Mouse (Mus musculus) bone marrow macrophage, adult 2 months (primary cell): ENCODE results near the gene Cel. TPM values are rescaled to one million over a fixed set of nuclear protein-coding genes. Genes with fewer than 3 reads are reported as not detected.

Experiments
- H3K27ac ChIP-seq: 2 replicates; pipeline ENCODE4 v1.5.1; 2012; ENCODE audit warnings: low read depth, low read length; ENCODE audit not compliant: insufficient read depth
- H3K4me1 ChIP-seq: 2 replicates; pipeline ENCODE4 v1.6.1; 2012; ENCODE audit warnings: low read length; ENCODE audit not compliant: control insufficient read depth, insufficient read depth
- H3K4me3 ChIP-seq: 2 replicates; pipeline ENCODE4 v1.5.1; 2012; ENCODE audit warnings: mild to moderate bottlenecking, low read length, moderate library complexity; ENCODE audit not compliant: insufficient read depth
- CTCF ChIP-seq: IDR thresholded peaks from 2 replicates; pipeline ENCODE4 v1.5.1; 2012; ENCODE audit warnings: low read depth, mild to moderate bottlenecking, low read length, moderate library complexity
- POLR2A ChIP-seq: IDR thresholded peaks from 2 replicates; pipeline ENCODE4 v1.6.1; 2012; ENCODE audit warnings: mild to moderate bottlenecking, low read depth, low read length, borderline replicate concordance
- polyA plus RNA-seq: library from polyadenylated mRNA; stranded (reverse); fragments of >200 nt; gene quantifications from 2 replicates; pipeline ENCODE4 v1.2.4, GENCODE M21; 2012; ENCODE audit not compliant: missing spikeins, insufficient read depth, insufficient read length

Cel gene
- polyA plus RNA-seq, 1 experiment = not detected

DNA sequence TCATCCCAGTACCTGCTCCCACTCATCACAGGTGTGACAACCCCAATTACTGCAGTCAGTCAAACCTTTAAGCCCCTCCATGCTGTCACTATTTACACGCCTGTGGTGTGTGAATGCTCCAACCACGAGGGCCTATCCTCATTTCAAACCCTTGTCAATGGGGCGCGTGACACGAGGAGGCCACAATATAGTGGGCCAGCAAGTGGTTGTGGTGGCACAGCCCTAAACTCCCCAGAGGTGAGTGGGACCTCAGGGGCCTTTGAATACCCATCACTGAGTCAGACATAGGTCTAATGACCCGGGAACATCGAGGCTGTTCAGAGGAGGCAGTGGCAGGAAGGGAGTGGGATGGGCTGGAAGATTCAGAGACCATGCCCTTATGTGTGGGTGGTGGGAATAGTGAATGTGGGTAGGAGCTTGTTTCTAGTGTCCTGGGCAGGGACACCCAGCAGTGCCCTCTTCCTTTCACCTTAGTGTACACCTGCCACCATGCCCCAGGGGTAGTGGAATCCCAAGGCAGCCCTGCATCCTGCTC lies 29.2 kb downstream of the Cel start:
- H3K27ac ChIP-seq = peak overlapping the region; percentile 28; the same call in 1 of the 2 replicates
- H3K4me3 ChIP-seq = peak overlapping the region; percentile 61
- TF ChIP-seq CTCF (no peak), POLR2A (no peak)
- H3K4me1 ChIP-seq = peaks cover 55% of the 10 kb centered on the region

DNA sequence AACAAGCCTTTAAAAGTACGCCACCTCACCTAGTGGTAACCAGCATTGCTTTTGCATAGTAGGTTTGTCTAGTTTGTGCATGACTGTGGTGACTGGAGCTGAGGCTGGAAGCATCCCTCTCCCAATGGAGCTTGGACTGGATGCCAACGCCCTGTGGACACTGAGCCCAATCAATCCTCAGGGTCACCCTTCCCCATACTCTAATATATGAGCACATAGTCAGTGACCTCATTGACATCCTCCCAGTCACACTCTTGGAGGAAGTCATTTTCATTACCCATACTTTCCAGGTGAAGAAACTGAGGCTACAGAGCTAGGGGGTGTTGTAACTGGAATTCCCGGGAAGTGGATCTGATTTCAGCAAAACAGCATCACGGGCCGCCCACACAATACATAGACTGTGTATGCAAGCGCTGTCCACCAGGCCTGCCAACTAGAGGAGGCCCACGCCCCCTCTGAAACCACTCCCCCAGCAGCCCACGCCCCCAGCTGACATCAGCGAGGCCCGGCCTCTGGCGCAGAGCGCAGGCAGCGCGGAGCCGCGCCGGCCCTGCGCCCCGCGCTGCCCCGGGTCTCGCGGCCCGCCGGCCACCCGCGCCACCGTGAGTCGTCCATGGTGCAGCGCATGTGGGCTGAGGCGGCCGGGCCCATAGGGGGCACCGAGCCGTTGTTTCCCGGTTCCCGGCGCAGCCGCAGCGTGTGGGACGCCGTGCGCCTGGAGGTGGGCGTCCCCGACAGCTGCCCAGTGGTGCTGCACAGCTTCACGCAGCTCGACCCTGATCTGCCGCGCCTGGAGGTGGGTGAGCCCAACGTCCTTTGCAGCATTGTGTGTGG lies 30.0 kb downstream of the Cel start:
- peaks cover 48% of the 10 kb centered on the region for H3K4me1 ChIP-seq
- peak overlapping the region; percentile 28 for H3K27ac ChIP-seq
- TF ChIP-seq POLR2A (no peak; the same call in 1 of the 2 replicates), CTCF (no peak)

DNA sequence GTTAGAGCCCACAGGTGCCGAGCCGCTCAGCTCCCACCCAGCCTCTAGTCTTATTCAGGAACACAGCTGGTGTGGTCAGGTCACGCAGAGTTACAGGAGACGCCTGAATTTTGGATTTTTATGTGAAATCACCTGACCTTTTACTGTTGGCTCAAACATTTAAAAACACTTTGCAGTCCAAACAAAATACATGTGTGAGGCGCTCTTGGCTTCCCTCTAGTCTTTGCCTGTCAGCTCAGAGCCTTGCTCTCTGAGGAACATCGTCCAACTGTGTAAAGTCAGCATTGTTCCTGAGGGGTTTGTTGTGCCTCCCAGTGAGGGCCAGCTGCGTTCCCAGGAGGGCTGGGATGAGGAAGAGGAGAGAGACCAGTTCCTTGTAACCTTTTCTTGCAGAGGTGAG lies 32.9 kb downstream of the Cel start:
- TF ChIP-seq POLR2A (no peak), CTCF (no peak)
- no peak overlapping the region for H3K4me3 ChIP-seq
- H3K27ac ChIP-seq = no peak overlapping the region
- peaks cover 37% of the 10 kb centered on the region for H3K4me1 ChIP-seq

More for the DNA sequence above, 30.0 kb downstream of the Cel start:
- peak overlapping the region; percentile 61 for H3K4me3 ChIP-seq

DNA sequence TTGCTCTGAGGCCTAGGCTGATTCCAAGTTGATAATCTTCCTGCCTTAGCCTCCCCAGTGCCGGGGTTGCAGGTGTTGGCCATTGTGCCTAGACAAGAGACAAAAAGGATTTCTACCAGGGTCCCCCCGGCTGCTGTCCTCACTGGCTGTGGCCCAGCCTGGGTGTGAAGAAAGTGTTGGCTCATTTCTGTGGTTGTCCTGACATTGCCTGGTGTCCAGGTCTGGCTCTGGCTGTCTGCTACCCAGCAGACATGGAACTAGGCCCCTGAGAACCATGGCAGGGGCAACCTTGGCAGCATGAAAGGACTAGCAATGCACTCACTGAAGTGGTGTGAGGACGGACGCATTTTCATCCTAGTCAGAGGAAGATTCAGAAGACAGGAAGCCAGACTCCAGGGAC lies 33.3 kb downstream of the Cel start:
- H3K27ac ChIP-seq = no peak overlapping the region
- no peak overlapping the region for H3K4me3 ChIP-seq
- peaks cover 37% of the 10 kb centered on the region for H3K4me1 ChIP-seq
- TF ChIP-seq CTCF = no peak
- TF ChIP-seq POLR2A = no peak

DNA sequence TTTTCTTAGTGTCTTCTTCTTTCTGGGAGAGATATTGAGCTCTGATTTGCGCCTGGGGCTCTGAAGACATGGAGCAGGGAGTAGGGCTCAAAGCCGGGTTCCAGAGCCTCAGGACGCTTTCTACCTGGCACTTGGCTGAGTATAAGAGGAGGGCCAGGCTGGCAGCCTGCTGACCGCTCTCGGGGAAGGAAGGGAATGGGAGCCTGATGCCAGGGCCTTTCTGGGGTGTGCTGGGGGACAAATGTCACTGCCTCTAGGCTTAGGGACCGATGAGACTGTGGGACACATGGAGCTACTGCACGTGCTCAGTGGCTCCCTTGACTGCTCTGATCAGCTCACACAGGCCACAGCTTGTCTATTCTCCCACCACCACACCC lies 34.9 kb downstream of the Cel start:
- no peak overlapping the region for H3K27ac ChIP-seq
- peaks cover 48% of the 10 kb centered on the region for H3K4me1 ChIP-seq
- TF ChIP-seq CTCF = no peak
- no peak for TF ChIP-seq POLR2A
- H3K4me3 ChIP-seq = no peak overlapping the region

DNA sequence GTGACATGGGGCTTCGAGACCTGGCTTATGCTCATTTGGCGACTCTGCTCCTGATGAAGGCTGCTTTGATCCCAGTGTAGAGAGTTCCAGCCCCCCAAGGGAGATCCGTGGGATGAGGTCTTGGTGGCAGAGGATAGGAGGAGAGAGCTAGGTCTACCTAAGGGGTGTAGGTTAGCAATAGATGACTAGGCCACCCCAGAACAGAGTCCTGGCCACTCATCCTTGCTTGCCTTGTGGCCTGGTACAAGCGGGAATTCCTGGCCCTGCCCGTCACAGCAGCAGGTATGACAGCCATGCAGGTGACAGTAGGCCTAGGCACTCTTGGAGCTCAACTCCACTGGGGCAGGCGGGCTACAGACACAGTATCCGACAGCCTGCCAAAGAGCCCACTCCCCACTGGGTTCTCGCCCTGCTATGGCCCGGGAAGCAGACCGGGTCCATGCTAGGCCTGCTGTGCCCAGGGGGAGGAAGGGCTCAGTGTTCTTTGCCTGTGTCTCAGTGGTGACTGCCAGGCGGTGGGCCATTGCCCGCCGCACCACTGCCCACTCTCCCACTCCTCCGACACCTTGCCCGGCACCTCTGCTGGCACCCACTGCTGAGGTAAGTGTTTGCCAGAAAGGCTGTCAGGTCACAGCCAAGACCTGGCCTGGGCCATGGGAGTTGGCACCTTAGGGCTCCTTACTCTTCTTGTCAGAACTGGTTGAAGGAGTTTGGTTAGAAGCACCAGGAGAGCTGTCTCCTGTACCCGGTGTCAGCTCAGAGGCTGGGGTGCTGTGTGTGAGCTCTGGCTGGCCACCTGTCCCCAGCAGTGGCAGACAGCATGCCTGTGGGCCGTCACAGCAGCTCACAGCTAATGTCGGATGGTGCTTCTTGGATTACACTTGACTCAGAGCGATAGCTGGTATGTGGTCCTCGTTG lies 35.5 kb downstream of the Cel start:
- no peak for TF ChIP-seq CTCF
- TF ChIP-seq POLR2A = no peak
- H3K27ac ChIP-seq = no peak overlapping the region
- peaks cover 48% of the 10 kb centered on the region for H3K4me1 ChIP-seq
- H3K4me3 ChIP-seq = no peak overlapping the region

DNA sequence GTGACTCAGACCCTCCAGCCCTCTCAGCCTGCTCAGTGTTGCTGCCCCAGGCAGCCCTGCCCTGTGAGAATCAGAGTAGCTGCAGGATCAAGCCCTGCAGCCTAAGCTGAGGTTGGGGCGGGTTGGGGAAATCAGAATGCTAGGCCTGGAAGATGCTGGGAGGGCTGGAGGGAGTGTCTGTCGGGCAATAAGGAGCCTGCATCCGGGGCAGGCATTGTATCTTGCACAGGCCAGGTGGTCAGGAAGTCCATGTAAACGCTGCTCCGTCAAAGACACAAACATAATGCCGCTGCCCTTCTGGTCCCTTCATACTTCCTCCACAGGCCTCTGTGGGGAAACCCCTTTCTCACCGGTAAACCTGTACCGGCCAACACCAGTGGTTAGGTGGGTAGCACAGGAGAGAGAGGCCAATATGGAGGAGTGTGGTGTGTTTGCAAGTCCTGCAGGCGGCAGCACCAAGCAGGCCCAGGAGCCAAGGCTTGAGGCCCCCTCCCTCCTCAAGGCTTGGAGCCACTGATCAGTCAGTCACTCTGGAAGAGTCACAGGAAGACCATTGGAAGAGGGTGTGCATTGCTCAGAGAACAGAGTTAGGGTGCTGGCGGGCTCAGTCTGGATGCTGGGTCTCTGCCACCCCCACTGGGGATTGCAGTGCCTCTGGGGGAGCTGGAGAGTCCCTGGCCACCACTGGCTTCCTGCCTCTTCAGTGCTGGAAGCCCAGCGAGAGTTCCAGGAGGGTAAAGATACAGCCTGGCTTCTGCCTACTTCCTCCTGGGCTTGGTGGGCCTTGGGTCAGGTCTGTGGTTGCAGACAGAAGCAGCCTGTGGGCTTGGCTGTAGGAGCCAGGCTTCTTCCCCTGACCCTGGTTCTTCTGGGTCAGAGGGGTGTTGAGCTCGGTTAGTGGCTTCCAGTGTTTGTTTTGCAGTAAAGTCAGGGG lies 37.0 kb downstream of the Cel start:
- H3K4me1 ChIP-seq = peaks cover 52% of the 10 kb centered on the region
- H3K27ac ChIP-seq = peak overlapping the region; percentile 94
- peak overlapping the region; percentile 7; the same call in 1 of the 2 replicates for H3K4me3 ChIP-seq
- TF ChIP-seq POLR2A = no peak
- TF ChIP-seq CTCF = peak; percentile 37; the same call in 1 of the 2 replicates

DNA sequence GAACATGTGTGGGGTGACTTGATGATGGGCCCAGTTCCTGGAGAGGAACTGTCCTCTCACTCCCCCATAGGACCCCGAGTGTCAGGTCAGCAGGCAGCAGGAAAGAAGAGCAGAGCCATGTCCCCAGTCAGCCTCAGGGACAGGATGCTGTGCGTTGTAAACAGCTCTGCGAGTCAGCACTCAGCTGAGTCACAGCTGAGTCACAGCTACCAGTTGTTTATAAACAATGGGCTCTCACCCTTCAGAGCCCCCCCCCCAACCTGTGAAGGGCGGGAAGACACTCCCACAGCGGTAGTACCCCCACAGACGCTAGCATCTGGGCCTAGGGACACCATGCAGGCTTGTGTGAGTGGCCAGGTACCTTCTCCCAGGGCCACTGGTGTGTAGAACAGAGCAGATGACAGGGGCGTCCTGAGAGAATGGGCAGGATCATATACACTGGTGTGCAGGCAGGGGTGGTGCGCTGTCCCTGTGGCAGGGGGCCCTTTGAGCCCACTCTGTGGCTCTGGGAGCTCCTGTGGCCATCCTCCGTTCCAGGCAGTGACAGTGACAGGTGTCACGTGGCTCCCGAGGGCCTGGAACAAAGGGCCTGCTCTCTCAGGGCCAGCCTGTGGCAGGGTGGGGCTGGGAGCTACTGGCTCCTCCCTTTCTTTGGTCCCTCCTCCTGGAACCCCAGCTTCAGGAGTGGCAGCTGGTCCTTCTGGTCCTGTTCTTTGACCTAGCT lies 37.8 kb downstream of the Cel start:
- peak overlapping the region; percentile 94 for H3K27ac ChIP-seq
- H3K4me1 ChIP-seq = peaks cover 55% of the 10 kb centered on the region
- no peak for TF ChIP-seq POLR2A
- no peak for TF ChIP-seq CTCF
- peak overlapping the region; percentile 36 for H3K4me3 ChIP-seq
